Mouse (Mus musculus) limb, embryonic 11.5 days (tissue): ENCODE data around the gene Higd2a. TPM values are rescaled to one million over a fixed set of nuclear protein-coding genes. Genes with fewer than 3 reads are reported as not detected.

Source experiments
- ATAC-seq: fragments of 200-750 bp; cut with Nextera tagmentation; 2 replicates; pipeline ENCODE4 v1.8.0; 2017; ENCODE audit warnings: low read depth; ENCODE audit not compliant: insufficient number of reproducible peaks, low FRiP score, low TSS enrichment
- DNase-seq: peaks from one replicate; pipeline ENCODE4 v3.0.0-alpha.2; 2015; ENCODE audit warnings: low spot score
- H3K27ac ChIP-seq: fragments of 300-500 bp; sonication (generic); replicated peaks from 2 replicates; pipeline ENCODE4 v1.5.1; 2014; ENCODE audit warnings: low read depth, mild to moderate bottlenecking, low read length
- H3K27me3 ChIP-seq: fragments of 300-500 bp; sonication (generic); 2 replicates; pipeline ENCODE4 v1.6.1; 2014; ENCODE audit warnings: mild to moderate bottlenecking, low read length, mixed read lengths; ENCODE audit not compliant: control insufficient read depth, insufficient read depth
- H3K36me3 ChIP-seq: fragments of 300-500 bp; sonication (generic); 2 replicates; pipeline ENCODE4 v1.6.1; 2014; ENCODE audit warnings: mild to moderate bottlenecking, low read length, moderate library complexity, mixed read lengths; ENCODE audit not compliant: control insufficient read depth, insufficient read depth
- H3K4me1 ChIP-seq: fragments of 300-500 bp; sonication (generic); 2 replicates; pipeline ENCODE4 v1.6.1; 2014; ENCODE audit warnings: low read length, mixed read lengths; ENCODE audit not compliant: control insufficient read depth, insufficient read depth
- H3K4me2 ChIP-seq: fragments of 300-500 bp; sonication (generic); 2 replicates; pipeline ENCODE4 v1.6.1; 2014; ENCODE audit warnings: low read depth, mild to moderate bottlenecking, moderate library complexity; ENCODE audit not compliant: severe bottlenecking
- H3K4me3 ChIP-seq: fragments of 300-500 bp; sonication (generic); 2 replicates; pipeline ENCODE4 v1.5.1; 2014; ENCODE audit warnings: low read depth, low read length
- H3K9ac ChIP-seq: fragments of 300-500 bp; sonication (generic); 2 replicates; pipeline ENCODE4 v1.6.1; 2014; ENCODE audit warnings: mild to moderate bottlenecking, low read length
- H3K9me3 ChIP-seq: fragments of 300-500 bp; sonication (generic); 2 replicates; pipeline ENCODE4 v1.6.1; 2016; ENCODE audit warnings: low read length; ENCODE audit not compliant: control insufficient read depth
- WGBS: fragments of 180-500 bp; shearing (Covaris S2); extraction: QIAGEN DNeasy Blood & Tissue Kit; methylation state at CpG from one replicate; pipeline ENCODE4 v1.1.7; 2014; 5-methylcytosine and 5-hydroxymethylcytosine counted together
- polyA plus RNA-seq: library from polyadenylated mRNA; unstranded; fragments of >200 nt; fragmentation: Nextera tagmentation; extraction: Ambion mirVana; gene quantifications from 2 replicates; pipeline ENCODE4 v1.2.1, GENCODE M21; 2014

The Higd2a gene
- polyA plus RNA-seq, 1 experiment from 2014 or later, result 157 TPM

DNA sequence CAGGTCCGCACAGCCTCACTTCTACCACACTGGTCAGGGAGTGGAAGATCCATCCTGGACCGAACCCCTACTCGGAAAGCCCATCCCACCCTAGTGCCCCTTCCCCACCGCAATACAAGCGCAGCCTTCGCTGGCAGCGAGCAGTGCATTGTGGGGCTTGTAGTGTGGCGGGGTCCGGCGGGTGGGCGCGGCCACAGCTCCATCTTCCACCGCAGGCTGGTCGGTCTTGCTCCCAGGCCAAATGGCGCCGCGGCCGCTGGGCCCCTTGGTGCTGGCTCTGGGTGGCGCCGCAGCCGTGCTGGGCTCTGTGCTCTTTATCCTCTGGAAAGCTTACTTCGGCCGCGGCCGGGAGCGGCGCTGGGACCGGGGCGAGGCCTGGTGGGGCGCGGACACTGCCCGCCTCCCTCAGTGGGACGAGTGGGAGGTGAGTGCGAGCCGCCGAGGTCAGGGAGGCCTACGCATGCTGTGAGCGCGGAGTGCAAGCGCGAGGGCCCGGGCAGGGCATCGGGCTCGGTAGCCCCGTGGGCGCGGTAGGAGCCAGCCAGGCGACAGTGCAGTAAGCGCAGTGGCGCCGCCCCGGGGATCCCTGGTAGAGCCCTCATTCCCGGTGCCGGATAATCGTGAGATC is 15.0 kb upstream of the Higd2a start, which contains the start of gene Arl10:
Gene Arl10, plus strand, starts transcription at position 162 of the 628 bp plus-strand sequence.
- Histone ChIP-seq H3K27me3 (no peaks in the 10 kb centered on the region), H3K9me3 (no peaks in the 10 kb centered on the region), H3K36me3 (peaks cover 10% of the 10 kb centered on the region), H3K4me3 (peak within 1 kb of the TSS; percentile 86), H3K9ac (peak within 1 kb of the TSS; percentile 78), H3K4me1 (peaks cover 4% of the 10 kb centered on the region; the same call in 1 of the 2 replicates), H3K4me2 (peak within 1 kb of the TSS; percentile 90), H3K27ac (peak within 1 kb of the TSS; percentile 22)
- DNase-seq, result peak; percentile 90
- WGBS, result under 1% methylated on average over 55 of the region's 55 CpGs
- ATAC-seq, result peak; percentile 88

DNA sequence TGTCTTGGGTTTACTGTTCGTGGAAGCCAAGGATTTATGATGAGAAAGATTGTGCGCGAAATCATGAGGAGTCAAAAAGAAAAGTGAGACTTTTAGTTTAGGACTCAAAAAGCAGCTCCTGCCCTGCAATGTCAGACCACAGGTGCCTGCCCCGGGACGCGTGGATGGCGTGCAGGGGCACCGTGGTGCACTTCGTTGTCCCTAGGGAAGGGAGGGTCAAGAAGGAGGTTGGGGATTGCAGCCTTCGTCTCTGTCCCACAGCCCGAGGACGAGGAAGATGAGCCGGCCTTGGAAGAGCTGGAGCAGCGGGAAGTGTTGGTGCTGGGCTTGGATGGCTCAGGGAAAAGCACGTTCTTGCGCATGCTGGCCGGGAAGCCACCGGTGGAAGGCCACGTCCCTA is 14.5 kb upstream of the Higd2a start:
- peaks cover 4% of the 10 kb centered on the region; the same call in 1 of the 2 replicates for H3K4me1 ChIP-seq
- H3K9me3 ChIP-seq, result no peaks in the 10 kb centered on the region
- peak overlapping the region; percentile 86 for H3K4me3 ChIP-seq
- H3K27ac ChIP-seq, result peak overlapping the region; percentile 22; the same call in 1 of the 2 replicates
- peak overlapping the region; percentile 90 for H3K4me2 ChIP-seq
- peaks cover 11% of the 10 kb centered on the region for H3K36me3 ChIP-seq
- DNase-seq (peak; percentile 31), ATAC-seq (no peak)
- H3K27me3 ChIP-seq, result no peaks in the 10 kb centered on the region
- peak overlapping the region; percentile 78 for H3K9ac ChIP-seq
- WGBS, result 2% methylated on average over 19 of the region's 19 CpGs

DNA sequence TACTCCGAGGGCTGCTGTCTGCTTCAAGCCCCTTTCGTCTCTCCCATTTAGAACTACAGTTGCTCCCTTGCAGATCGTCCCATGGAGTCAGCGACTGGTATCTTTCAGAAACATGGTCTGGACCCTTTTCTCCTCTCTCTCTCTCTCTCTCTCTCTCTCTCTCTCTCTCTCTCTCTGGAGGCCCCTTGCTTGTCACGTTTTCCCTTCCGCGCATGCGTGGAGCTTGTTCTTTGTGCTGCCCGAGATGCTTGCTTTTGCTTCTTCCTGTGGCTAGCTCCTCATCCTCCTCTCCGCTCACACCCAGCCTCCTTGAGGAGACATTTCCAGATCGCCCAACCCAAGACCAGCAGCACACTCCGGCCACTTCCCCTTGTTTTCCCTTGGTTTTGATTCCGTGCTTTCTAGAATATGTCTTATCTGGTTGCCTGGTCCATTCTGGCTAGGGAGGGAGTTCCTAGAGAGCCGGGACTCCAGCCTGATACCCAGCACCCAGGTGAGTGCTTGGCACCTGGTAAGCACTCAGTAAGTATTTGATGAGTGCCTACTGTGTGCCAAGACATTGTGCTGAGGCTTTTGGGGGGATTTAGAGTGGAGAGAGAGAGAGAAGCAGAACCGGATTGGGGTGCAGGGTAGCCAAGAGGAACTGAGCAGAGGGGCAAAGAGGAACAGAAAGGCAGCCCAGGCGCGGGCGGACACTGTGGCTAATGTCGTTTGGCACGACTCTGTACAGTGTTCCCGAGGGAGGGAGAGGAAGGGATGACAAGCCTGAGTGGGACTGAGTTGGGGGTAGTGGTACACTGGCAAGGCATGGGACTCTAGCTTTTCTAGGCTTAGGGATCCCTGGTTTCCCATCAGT is 12.1 kb upstream of the Higd2a start:
- H3K27ac ChIP-seq, result no peak overlapping the region
- peaks cover 4% of the 10 kb centered on the region; the same call in 1 of the 2 replicates for H3K4me1 ChIP-seq
- H3K36me3 ChIP-seq, result peaks cover 25% of the 10 kb centered on the region
- H3K9ac ChIP-seq, result no peak overlapping the region
- DNase-seq (no peak), ATAC-seq (no peak)
- no peaks in the 10 kb centered on the region for H3K9me3 ChIP-seq
- H3K4me3 ChIP-seq, result no peak overlapping the region
- 90% methylated on average over 21 of the region's 21 CpGs for WGBS
- H3K4me2 ChIP-seq, result no peak overlapping the region
- no peaks in the 10 kb centered on the region for H3K27me3 ChIP-seq

DNA sequence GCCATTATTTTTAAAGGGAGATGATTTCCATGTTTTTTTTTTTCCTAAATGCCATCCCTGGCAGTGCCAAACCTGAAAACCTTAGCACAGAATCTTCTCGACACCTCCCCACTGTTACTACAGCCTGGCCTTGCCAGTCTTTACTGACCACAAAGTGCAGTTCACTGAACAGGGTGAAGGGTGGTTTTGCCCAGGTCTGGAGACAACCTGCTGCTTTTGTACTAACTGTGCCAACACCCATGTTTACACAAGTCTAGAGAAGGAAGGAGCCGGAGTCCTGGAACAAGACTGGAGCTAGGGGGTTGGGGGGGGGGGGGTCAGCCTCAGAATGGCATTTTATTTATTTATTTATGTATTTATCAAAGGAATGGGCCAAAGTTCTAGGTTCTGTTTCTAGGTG is 8.6 kb upstream of the Higd2a start:
- 95% methylated on average over 2 of the region's 2 CpGs for WGBS
- ATAC-seq (no peak), DNase-seq (no peak)
- H3K4me2 ChIP-seq, result no peak overlapping the region
- H3K36me3 ChIP-seq, result peaks cover 34% of the 10 kb centered on the region
- no peak overlapping the region for H3K27ac ChIP-seq
- no peaks in the 10 kb centered on the region for H3K27me3 ChIP-seq
- H3K4me1 ChIP-seq, result no peaks in the 10 kb centered on the region
- H3K4me3 ChIP-seq, result no peak overlapping the region
- no peak overlapping the region for H3K9ac ChIP-seq
- no peaks in the 10 kb centered on the region for H3K9me3 ChIP-seq

DNA sequence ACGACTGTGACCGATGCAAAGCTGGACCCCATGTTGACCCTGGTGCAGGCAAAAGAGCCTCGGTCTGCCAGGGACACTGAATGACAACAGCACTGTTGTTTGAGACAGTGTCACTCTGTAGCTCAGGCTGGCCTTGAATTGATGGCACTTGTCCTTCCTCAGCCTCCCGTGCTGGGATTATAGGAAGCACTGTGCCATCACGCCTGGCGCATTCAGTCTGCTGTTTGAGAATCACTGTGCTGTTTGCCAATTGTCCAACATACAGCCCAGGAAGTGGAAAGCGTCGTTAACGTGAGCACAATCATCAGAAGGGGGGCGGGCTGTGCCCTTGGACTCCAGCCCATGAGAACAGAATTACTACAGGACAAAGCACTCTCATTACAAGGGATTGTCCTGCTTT is 7.9 kb upstream of the Higd2a start:
- WGBS, result 87% methylated on average over 10 of the region's 10 CpGs

DNA sequence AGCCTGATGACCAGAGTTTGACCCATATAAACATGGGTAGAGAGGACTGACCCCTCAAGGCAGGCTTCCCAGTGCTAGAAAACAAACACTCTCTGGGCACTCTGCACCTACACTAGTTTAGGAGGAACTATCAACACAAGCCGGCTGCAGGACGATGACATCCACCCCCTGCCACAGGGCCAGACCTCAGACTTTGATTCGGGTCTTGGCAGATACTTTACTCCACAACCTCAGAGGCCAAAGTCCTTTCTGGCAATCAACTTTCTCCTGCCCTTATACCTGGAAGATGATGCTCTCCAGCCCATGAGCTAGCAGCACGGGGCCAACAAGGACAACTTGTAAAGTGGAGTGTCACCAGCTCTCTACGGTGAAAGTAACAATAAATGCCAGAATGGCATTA is 7.1 kb upstream of the Higd2a start:
- Histone ChIP-seq H3K4me3 (no peak overlapping the region), H3K27ac (no peak overlapping the region), H3K4me1 (no peaks in the 10 kb centered on the region), H3K9ac (no peak overlapping the region), H3K36me3 (peaks cover 31% of the 10 kb centered on the region), H3K4me2 (no peak overlapping the region), H3K27me3 (no peaks in the 10 kb centered on the region), H3K9me3 (no peaks in the 10 kb centered on the region)
- WGBS, result 90% methylated on average over 5 of the region's 5 CpGs
- DNase-seq (no peak), ATAC-seq (no peak)

More for the DNA sequence above, 7.9 kb upstream of the Higd2a start:
- Histone ChIP-seq H3K4me3 (no peak overlapping the region), H3K9me3 (no peaks in the 10 kb centered on the region), H3K4me2 (no peak overlapping the region), H3K4me1 (no peaks in the 10 kb centered on the region), H3K9ac (no peak overlapping the region), H3K36me3 (peaks cover 34% of the 10 kb centered on the region), H3K27ac (no peak overlapping the region), H3K27me3 (no peaks in the 10 kb centered on the region)
- DNase-seq, result no peak
- ATAC-seq, result no peak

DNA sequence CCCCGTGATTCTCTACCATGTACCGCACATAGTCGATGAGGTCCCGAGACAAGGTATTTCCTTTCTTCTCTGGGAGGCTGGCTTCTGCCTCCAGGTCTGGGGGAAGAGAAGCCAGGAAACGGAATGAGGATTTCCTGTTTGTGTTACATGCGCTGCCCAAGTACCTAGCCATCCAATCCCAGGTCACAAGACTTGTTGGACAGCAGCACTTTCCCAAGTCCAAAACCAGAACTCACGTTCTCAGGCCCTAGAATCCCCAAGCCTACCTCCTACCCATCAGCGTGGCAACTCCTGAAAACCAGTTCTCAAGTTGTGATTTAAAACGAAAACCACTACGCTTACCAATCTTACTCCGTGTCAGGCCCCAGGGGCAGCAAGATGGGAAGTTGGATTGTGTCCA is 4.2 kb upstream of the Higd2a start:
- no peak for DNase-seq
- H3K9me3 ChIP-seq, result no peaks in the 10 kb centered on the region
- no peak for ATAC-seq
- H3K9ac ChIP-seq, result no peak overlapping the region
- no peaks in the 10 kb centered on the region for H3K27me3 ChIP-seq
- H3K4me2 ChIP-seq, result no peak overlapping the region
- no peak overlapping the region for H3K4me3 ChIP-seq
- 90% methylated on average over 11 of the region's 11 CpGs for WGBS
- H3K27ac ChIP-seq, result no peak overlapping the region
- H3K4me1 ChIP-seq, result no peaks in the 10 kb centered on the region; the same call in 1 of the 2 replicates
- peaks cover 19% of the 10 kb centered on the region; the same call in 1 of the 2 replicates for H3K36me3 ChIP-seq

DNA sequence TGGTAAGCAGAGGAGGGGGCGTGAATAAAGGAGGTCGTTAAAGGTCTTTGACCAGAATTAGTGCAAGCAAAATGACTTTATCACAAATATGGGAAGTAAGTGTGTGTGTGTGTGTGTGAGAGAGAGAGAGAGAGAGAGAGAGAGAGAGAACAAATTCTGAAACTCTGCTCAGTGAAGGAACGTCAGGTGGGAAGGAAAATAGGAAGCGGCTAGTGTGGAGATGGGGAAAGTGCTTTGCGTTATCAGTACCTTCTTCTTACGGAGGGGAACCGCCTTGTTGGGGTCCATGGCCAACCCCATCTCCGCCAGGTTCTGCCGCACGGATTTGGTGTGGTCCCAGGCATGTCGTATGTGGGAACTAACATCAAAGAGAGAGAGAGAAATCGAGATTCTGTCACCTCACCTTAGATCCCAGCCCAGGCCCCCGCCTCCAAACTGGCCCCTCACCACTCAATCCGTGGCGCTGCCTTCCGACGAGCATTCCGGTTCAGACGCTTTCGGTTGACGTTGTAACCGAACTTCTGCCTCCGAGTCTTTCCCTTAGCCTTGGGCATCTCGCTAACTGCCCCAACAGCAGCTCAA is 502 bp upstream of the Higd2a start:
- ATAC-seq (peak; percentile 7; the same call in 1 of the 2 replicates), DNase-seq (no peak)
- WGBS, result 2% methylated on average over 24 of the region's 24 CpGs
- peaks cover 4% of the 10 kb centered on the region for H3K4me1 ChIP-seq
- H3K27me3 ChIP-seq, result no peaks in the 10 kb centered on the region
- peak overlapping the region; percentile 70 for H3K9ac ChIP-seq
- peaks cover 3% of the 10 kb centered on the region; the same call in 1 of the 2 replicates for H3K36me3 ChIP-seq
- H3K9me3 ChIP-seq, result no peaks in the 10 kb centered on the region
- no peak overlapping the region for H3K27ac ChIP-seq
- peak overlapping the region; percentile 92 for H3K4me3 ChIP-seq
- peak overlapping the region; percentile 70 for H3K4me2 ChIP-seq
